Mouse (Mus musculus) thymus, adult 2 months (tissue): ENCODE results near the gene Ccdc148.

Experiments used
- CTCF ChIP-seq: fragments of 200-500 bp; IDR thresholded peaks from 2 replicates; pipeline ENCODE4 v1.5.1; 2012; ENCODE audit warnings: mild to moderate bottlenecking, control low read depth, low read length, moderate library complexity, borderline replicate concordance; ENCODE audit not compliant: control insufficient read depth, poor library complexity, insufficient read depth; ENCODE audit errors: extremely low read depth
- POLR2A ChIP-seq: fragments of 200-500 bp; IDR thresholded peaks from 2 replicates; pipeline ENCODE4 v1.6.1; 2012; ENCODE audit warnings: mild to moderate bottlenecking, low read length, control low read depth, moderate library complexity; ENCODE audit not compliant: control insufficient read depth, poor library complexity, insufficient read depth; ENCODE audit errors: extremely low read depth

- TF ChIP-seq CTCF (no peak), POLR2A (no peak)
These were observed 111.6 kb downstream of the Ccdc148 start for GRCm38 (mm10) chr2:59048775-59049451.
